Mouse (Mus musculus) hematopoietic stem cell, adult 5-6 weeks (primary cell): ENCODE data around the gene Epo. TPM values are rescaled to one million over a fixed set of nuclear protein-coding genes. Genes with fewer than 3 reads are reported as not detected.

ENCODE experiments used
- ATAC-seq, 2 experiments: fragments of 125-278 bp in 1 of 2; replicated peaks in 1 of 2; 2 replicates each; pipeline ENCODE4 v1.8.0; 2016 to 2017; ENCODE audit warnings: inconsistent platforms in 2 of 2, mild to moderate bottlenecking in 2 of 2, moderate number of reproducible peaks in 2 of 2, low read depth in 1 of 2, moderate TSS enrichment in 1 of 2; ENCODE audit not compliant: low FRiP score in 2 of 2, poor library complexity in 2 of 2, severe bottlenecking in 2 of 2, insufficient read depth in 1 of 2, low TSS enrichment in 1 of 2
- total RNA-seq: library from RNA; stranded (forward); fragments of 172-1452, 232-1000 nt; gene quantifications from 2 replicates; pipeline ENCODE4 v1.2.3, GENCODE M21; 2017

Epo gene
- total RNA-seq, 1 experiment from 2014 or later = not detected

- no peak for ATAC-seq
Measured at GRCm38 (mm10) chr5:137545596-137545995, 12.6 kb upstream of the Epo start.

GRCm38 (mm10) chr5:137544926-137545325 lies 11.9 kb upstream of the Epo start:
- ATAC-seq = no peak

- 0 out of 4 replicates have a peak, but pooled peaks of 1 of the 2 experiments have one; percentile 12 for ATAC-seq
Measured at GRCm38 (mm10) chr5:137541768-137542540, 8.9 kb upstream of the Epo start.

GRCm38 (mm10) chr5:137540991-137541390 lies 7.9 kb upstream of the Epo start:
- ATAC-seq = no peak

GRCm38 (mm10) chr5:137539291-137539801 lies 6.3 kb upstream of the Epo start:
- no peak for ATAC-seq

GRCm38 (mm10) chr5:137537461-137537860 lies 4.4 kb upstream of the Epo start:
- no peak for ATAC-seq

GRCm38 (mm10) chr5:137535318-137535717 lies 2.3 kb upstream of the Epo start:
- ATAC-seq = no peak

- ATAC-seq = no peak
Measured at GRCm38 (mm10) chr5:137534762-137535161, 1.7 kb upstream of the Epo start.

- ATAC-seq = peak in 1 of 2 experiments; percentile 5; a peak in 1 of 4 replicates
Measured at GRCm38 (mm10) chr5:137532808-137533116, 280 bp downstream of the Epo start.

GRCm38 (mm10) chr5:137532131-137532807 lies 773 bp downstream of the Epo start:
- ATAC-seq = no peak

- ATAC-seq = no peak
Measured at GRCm38 (mm10) chr5:137531414-137532130, 1.5 kb downstream of the Epo start.

GRCm38 (mm10) chr5:137530588-137531413 lies 2.2 kb downstream of the Epo start:
- ATAC-seq = peak in 1 of 2 experiments; percentile 11; a peak in 2 of 4 replicates

GRCm38 (mm10) chr5:137530075-137530474 lies 3.0 kb downstream of the Epo start:
- no peak for ATAC-seq

- no peak for ATAC-seq
Measured at GRCm38 (mm10) chr5:137529221-137529995, 3.6 kb downstream of the Epo start.

- no peak for ATAC-seq
Measured at GRCm38 (mm10) chr5:137528247-137528968, 4.6 kb downstream of the Epo start.

GRCm38 (mm10) chr5:137527413-137527812 lies 5.6 kb downstream of the Epo start:
- ATAC-seq = no peak
